Mouse (Mus musculus) megakaryocyte, embryonic 14.5 days (primary cell): ENCODE data around the gene Cd300c.

Experiments
- FLI1 ChIP-seq: IDR thresholded peaks from 2 replicates; pipeline ENCODE4 v1.6.1; 2012; ENCODE audit warnings: low read length, inconsistent platforms, mixed read lengths
- GATA1 ChIP-seq: IDR thresholded peaks from 3 replicates; pipeline ENCODE4 v1.6.1; 2012; ENCODE audit warnings: mixed read lengths, low read length, inconsistent platforms, borderline replicate concordance

GRCm38 (mm10) chr11:114960369-114960768, 8.6 kb downstream of the Cd300c start:
- no peak for TF ChIP-seq GATA1
- TF ChIP-seq FLI1 = no peak
